Mouse (Mus musculus): ENCODE measurements at regions not wholly inside any gene's neighbourhood (a gene's known extent, or its start where the extent isn't known, plus 50 kb on each side); places are given as distances from the start of the nearest gene placed in this dataset.

DNA sequence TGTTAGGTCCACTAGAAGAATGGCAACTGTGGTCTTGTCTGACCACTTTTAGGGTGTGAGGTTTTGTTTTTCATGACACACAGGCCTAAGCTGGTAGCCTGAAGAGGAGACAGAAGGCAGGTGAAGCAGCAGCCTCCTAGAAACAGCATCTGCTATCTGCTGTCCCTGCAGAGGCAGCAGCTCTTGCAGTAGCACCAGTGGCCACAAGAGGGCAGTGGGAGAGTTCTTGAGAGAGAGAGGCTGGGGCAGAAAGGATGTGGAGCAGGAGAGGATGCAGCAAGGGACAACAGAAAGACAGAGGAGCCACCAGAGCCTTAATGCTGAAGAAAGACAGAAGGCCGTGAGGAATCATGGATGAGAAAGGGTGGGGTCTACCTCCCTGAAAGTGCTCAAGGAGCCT is 88.1 kb upstream of the Usp51 start:
- peak; percentile 71 to 76 for DNase-seq

DNA sequence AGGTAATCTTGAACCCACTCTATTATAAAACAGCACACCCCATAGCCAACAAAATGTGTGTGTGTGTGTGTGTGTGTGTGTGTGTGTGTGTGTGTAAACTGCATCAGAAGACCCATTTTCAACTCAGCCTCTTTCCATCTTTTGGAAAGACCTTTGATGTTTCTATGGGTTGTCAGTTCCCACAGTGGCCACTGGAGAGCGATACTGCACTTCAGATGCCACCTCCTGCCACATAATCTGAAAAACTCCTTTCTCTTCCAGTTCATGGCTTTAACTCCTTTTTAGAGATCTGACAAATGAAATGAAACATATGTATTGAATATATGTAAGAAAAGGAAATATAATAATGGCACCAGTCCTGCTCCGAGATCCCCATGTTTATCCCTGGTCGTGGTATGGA is 79.3 kb upstream of the Usp51 start:
- DNase-seq: peak in 1 of 2 experiments; percentile 5

DNA sequence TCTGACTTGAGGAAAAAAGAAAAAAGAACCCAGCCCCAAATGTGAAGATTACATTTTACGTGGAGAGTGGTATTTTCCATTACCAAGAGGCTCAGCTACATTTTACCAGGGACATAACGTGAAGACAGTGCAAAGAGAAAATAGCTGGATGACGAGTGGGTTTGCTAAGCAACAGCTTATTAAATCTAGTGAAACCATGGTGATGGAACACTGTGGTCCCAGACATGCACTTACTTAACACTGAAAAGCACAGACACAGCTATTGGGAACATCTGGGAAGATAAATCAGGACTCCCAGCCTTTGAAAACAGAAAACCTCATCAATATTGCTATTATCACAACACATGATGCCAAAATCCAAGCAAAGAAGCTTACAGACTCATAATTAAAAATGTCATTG is 60.1 kb upstream of the Usp51 start:
- no peak for DNase-seq

Measured in kidney, postnatal 25 days (tissue).